Mouse (Mus musculus) E14TG2a.4 (cell line): ENCODE measurements around the gene Ins2.

Experiments used
- CTCF ChIP-seq: conservative IDR thresholded peaks from 2 replicates; pipeline ENCODE4 v1.5.1; 2014; ENCODE audit warnings: low read length
- NANOG ChIP-seq: IDR thresholded peaks from 2 replicates; pipeline ENCODE4 v1.6.1; 2014; ENCODE audit warnings: borderline replicate concordance, low read length, mixed read lengths
- POU5F1 ChIP-seq: IDR thresholded peaks from 2 replicates; pipeline ENCODE4 v1.6.1; 2014; ENCODE audit warnings: low read length, borderline replicate concordance

GRCm38 (mm10) chr7:142663151-142663550 lies 80.0 kb downstream of the Ins2 start:
- TF ChIP-seq CTCF (no peak), NANOG (no peak), POU5F1 (no peak)
